Mouse (Mus musculus): ENCODE results near the gene Gpx2.

GRCm38 (mm10) chr12:76777845-76778244, 17.5 kb downstream of the Gpx2 start:
- TF ChIP-seq CTCF (IDR thresholded peaks at IDR 0.05; ENCODE audit: borderline replicate concordance, control insufficient read depth, extremely low read depth, insufficient read depth, low read length, poor library complexity) (no peak), POLR2A (IDR thresholded peaks at IDR 0.05; ENCODE audit: control insufficient read depth, extremely low read depth, insufficient read depth, low read length, poor library complexity) (no peak)

Data from thymus, adult 2 months (tissue).